Comparison of ENCODE assay signal across 8 mouse cellular contexts in the genomic region with DNA sequence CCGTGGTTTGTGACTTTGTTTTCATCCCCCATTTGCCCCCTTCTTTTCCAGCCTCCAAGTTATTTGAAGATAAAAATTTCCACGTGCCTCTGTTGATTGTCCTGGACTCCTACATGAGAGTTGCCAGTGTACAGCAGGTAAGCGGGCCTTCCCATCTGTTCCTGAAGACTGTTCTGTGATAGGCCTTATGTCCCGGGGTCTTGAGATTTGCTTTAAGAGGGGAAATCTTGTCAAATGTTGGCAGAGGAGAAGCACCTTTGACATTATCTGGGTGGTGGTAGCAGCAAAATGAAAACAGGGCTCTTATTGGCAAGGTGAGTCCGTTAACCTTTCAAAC. TPM values are rescaled to one million over a fixed set of nuclear protein-coding genes. Genes with fewer than 3 reads are reported as not detected.
DNase-seq lines count a peak whose midpoint lies in the region; ATAC-seq and TF ChIP-seq lines count a peak whose summit lies in the region.

No protein-coding gene starts in this region.

- TF ChIP-seq CTCF in lung, embryonic 14.5 days (IDR thresholded peaks at IDR 0.05; ENCODE audit: low read depth): no peak

- peak overlapping the region; percentile 54 for H3K4me3 ChIP-seq in lung, embryonic 14.5 days (ENCODE audit: low read depth, low read length)
- H3K4me3 ChIP-seq in forebrain, embryonic 10.5 days: peak overlapping the region; percentile 62
- peak overlapping the region; percentile 55 for H3K4me3 ChIP-seq in intestine, embryonic 14.5 days (ENCODE audit: low read depth, low read length)
- peak overlapping the region; percentile 70 for H3K4me3 ChIP-seq in myocyte

- peak overlapping the region; percentile 20 for H3ac ChIP-seq in myocyte (ENCODE audit: control insufficient read depth, insufficient read length)

- H3K9me3 ChIP-seq in lung, embryonic 14.5 days (ENCODE audit: low read depth, low read length): no peaks in the 10 kb centered on the region
- no peaks in the 10 kb centered on the region for H3K9me3 ChIP-seq in forebrain, embryonic 10.5 days
- no peaks in the 10 kb centered on the region for H3K9me3 ChIP-seq in intestine, embryonic 14.5 days (ENCODE audit: control insufficient read depth, low read length)

- DNase-seq in lung, embryonic 14.5 days: no peak
- DNase-seq in lung, adult 18-20 months: no peak
- no peak for DNase-seq in forebrain, embryonic 10.5 days (ENCODE audit: extremely low spot score, low spot score)
- peak; percentile 52 for DNase-seq in intestine, embryonic 14.5 days (ENCODE audit: low spot score)
- DNase-seq in layer of hippocampus, adult 8-10 months (ENCODE audit: low spot score in 2 of 2): no peak
- DNase-seq in urinary bladder, adult 2 months (ENCODE audit: low spot score): no peak
- no peak for DNase-seq in layer of hippocampus, postnatal 36 days

- H3K4me1 ChIP-seq in lung, embryonic 14.5 days (ENCODE audit: insufficient read depth): 0 out of 2 replicates have a peak, but pooled peaks cover 3% of the 10 kb centered on the region
- peaks cover 23% of the 10 kb centered on the region for H3K4me1 ChIP-seq in forebrain, embryonic 10.5 days
- H3K4me1 ChIP-seq in intestine, embryonic 14.5 days (replicated peaks; ENCODE audit: control insufficient read depth, insufficient read depth, low read length): peaks cover 4% of the 10 kb centered on the region; the same call in 1 of the 2 replicates

- H3K79me2 ChIP-seq in myocyte (ENCODE audit: control insufficient read depth, insufficient read depth): no peaks in the 10 kb centered on the region

- peak overlapping the region; percentile 70 for H3K9ac ChIP-seq in lung, embryonic 14.5 days
- peak overlapping the region; percentile 60 for H3K9ac ChIP-seq in intestine, embryonic 14.5 days (ENCODE audit: low read length)

- peak overlapping the region; percentile 69 for H3K27ac ChIP-seq in lung, embryonic 14.5 days (ENCODE audit: low read depth)
- H3K27ac ChIP-seq in forebrain, embryonic 10.5 days: peak overlapping the region; percentile 88
- H3K27ac ChIP-seq in intestine, embryonic 14.5 days (ENCODE audit: low read depth): no peak overlapping the region

- H3K4me2 ChIP-seq in lung, embryonic 14.5 days: peak overlapping the region; percentile 77
- H3K4me2 ChIP-seq in intestine, embryonic 14.5 days (ENCODE audit: low read length): peak overlapping the region; percentile 63
- peak overlapping the region; percentile 97 for H3K4me2 ChIP-seq in myocyte (ENCODE audit: low read depth)

- no peak for TF ChIP-seq POLR2A in myocyte (IDR thresholded peaks at IDR 0.05; ENCODE audit: insufficient read length, low read depth)

- H3K36me3 ChIP-seq in lung, embryonic 14.5 days (ENCODE audit: insufficient read depth): no peaks in the 10 kb centered on the region
- no peaks in the 10 kb centered on the region for H3K36me3 ChIP-seq in forebrain, embryonic 10.5 days (replicated peaks)
- no peaks in the 10 kb centered on the region for H3K36me3 ChIP-seq in intestine, embryonic 14.5 days (ENCODE audit: control insufficient read depth, insufficient read depth, low read length)
- H3K36me3 ChIP-seq in myocyte (ENCODE audit: control insufficient read depth, insufficient read depth): no peaks in the 10 kb centered on the region

- 14% methylated on average over 5 of the region's 5 CpGs for WGBS in lung, embryonic 14.5 days
- WGBS in forebrain, embryonic 10.5 days: 41% methylated on average over 5 of the region's 5 CpGs
- 27% methylated on average over 5 of the region's 5 CpGs for WGBS in intestine, embryonic 14.5 days

- ATAC-seq in lung, embryonic 14.5 days (ENCODE audit: insufficient read depth): peak; percentile 16
- 0 out of 2 replicates have a peak, but pooled peaks have one; percentile 17 for ATAC-seq in intestine, embryonic 14.5 days (replicated peaks; ENCODE audit: low FRiP score, low TSS enrichment, low read depth)

- no peaks in the 10 kb centered on the region for H3K27me3 ChIP-seq in lung, embryonic 14.5 days (ENCODE audit: insufficient read depth, low read length)
- H3K27me3 ChIP-seq in forebrain, embryonic 10.5 days (ENCODE audit: poor library complexity, severe bottlenecking): peaks cover 10% of the 10 kb centered on the region; the same call in 1 of the 2 replicates
- no peaks in the 10 kb centered on the region for H3K27me3 ChIP-seq in intestine, embryonic 14.5 days (replicated peaks; ENCODE audit: control insufficient read depth, insufficient read depth, low read length)
- H3K27me3 ChIP-seq in myocyte (ENCODE audit: control insufficient read depth, insufficient read depth, insufficient read length): no peaks in the 10 kb centered on the region

TF ChIP-seq in myocyte, 11 proteins besides CTCF, POLR2A, EP300 and RAD21:
- TF ChIP-seq CEBPB (IDR thresholded peaks at IDR 0.05; ENCODE audit: insufficient read depth, poor library complexity, severe bottlenecking) (no peak), POLR2AphosphoS2 (IDR thresholded peaks at IDR 0.05; ENCODE audit: insufficient read length, low read depth) (no peak), MAX (IDR thresholded peaks at IDR 0.05; ENCODE audit: low read depth) (no peak), MYOG (IDR thresholded peaks at IDR 0.05; ENCODE audit: control insufficient read depth in 1 of 3, insufficient read depth in 1 of 3, insufficient read length in 2 of 3, low read depth in 2 of 3) (no peak), SRF (IDR thresholded peaks at IDR 0.05; ENCODE audit: control insufficient read depth, insufficient read length, low read depth) (no peak), USF1 (IDR thresholded peaks at IDR 0.05; ENCODE audit: low read depth) (no peak), E2F4 (IDR thresholded peaks at IDR 0.05; ENCODE audit: insufficient read depth) (no peak), MYOD1 (IDR thresholded peaks at IDR 0.05; ENCODE audit: control insufficient read depth in 1 of 3, insufficient read length in 2 of 3, low read depth in 2 of 3) (no peak), REST (IDR thresholded peaks at IDR 0.05; ENCODE audit: insufficient read depth, insufficient read length) (no peak), TCF3 (IDR thresholded peaks at IDR 0.05; ENCODE audit: insufficient read length, low read depth) (no peak), TCF12 (IDR thresholded peaks at IDR 0.05; ENCODE audit: insufficient read depth, poor library complexity, severe bottlenecking) (no peak)

RNA-seq across cellular contexts. Expression of a gene that starts 0.6 kb away (rescaled TPM):
- polyA plus RNA-seq in lung, embryonic 14.5 days (2014; fragmentation: Nextera tagmentation; extraction: Ambion mirVana): 8.2 and 8.3 TPM in 2 replicates
- polyA plus RNA-seq in forebrain, embryonic 10.5 days (2016; fragmentation: Nextera tagmentation; extraction: Ambion mirVana): 1.7 and 2.3 TPM in 2 replicates
- polyA plus RNA-seq in intestine, embryonic 14.5 days (2014; fragmentation: Nextera tagmentation; extraction: Ambion mirVana): 3.4 and 4.4 TPM in 2 replicates
- 9.2 TPM for polyA plus RNA-seq in myocyte (2012; fragmentation: generic; extraction: Trizol)
- 10 to 100 TPM; 20.9 to 31.2 (median 23.8) TPM for total RNA-seq in layer of hippocampus, adult 8-10 months (2022)
- 10.4 TPM in 2 replicates for polyA plus RNA-seq in urinary bladder, adult 2 months (2012; rRNA removed)
- total RNA-seq in layer of hippocampus, postnatal 36 days (2021): 10 to 100 TPM; 21.3 to 21.6 TPM
